Mouse (Mus musculus) gastrocnemius, adult 2 months (tissue): ENCODE measurements around the gene Mon2. TPM values are rescaled to one million over a fixed set of nuclear protein-coding genes. Genes with fewer than 3 reads are reported as not detected.
"Not testable (repeated sequence)": the region's sequence is repeated elsewhere in the genome, so short reads cannot be mapped to it uniquely, and the experiment has no call there.

Experiments used
- DNase-seq: peaks from one replicate; pipeline ENCODE4 v3.0.0; 2022
- H3K27ac ChIP-seq: fragments of 200-600 bp; 2 replicates; pipeline ENCODE4 v1.8.1; 2022; ENCODE audit warnings: mild to moderate bottlenecking
- H3K4me3 ChIP-seq: fragments of 200-600 bp; 2 replicates; pipeline ENCODE4 v1.8.1; 2022; ENCODE audit warnings: mild to moderate bottlenecking, moderate library complexity
- CTCF ChIP-seq: fragments of 200-600 bp; IDR thresholded peaks from 2 replicates; pipeline ENCODE4 v1.8.1; 2022; ENCODE audit warnings: antibody characterized with exemption, mild to moderate bottlenecking, moderate library complexity
- intact Hi-C: fragments of 180-260 bp; cut with DNase I; formaldehyde crosslinking; loops from one replicate; pipeline ENCODE4 v1.15.1; 2025
- total RNA-seq, 2 experiments: library from RNA; stranded (reverse); gene quantifications; 2 replicates each; pipeline ENCODE4 v1.2.3; 2021

The Mon2 gene
- total RNA-seq, 2 experiments from 2014 or later: 36.9 to 50.9 TPM

GRCm38 (mm10) chr10:123055205-123056000 is 20.9 kb downstream of the Mon2 start:
- TF ChIP-seq CTCF: no peak
- no peak for DNase-seq
- intact Hi-C loops: loop anchor here (5.0 kb wide), 1 partner anchor 37 kb away; no protein-coding TSS in a partner anchor
- H3K27ac ChIP-seq: no peak overlapping the region; the same call in 1 of the 2 replicates
- no peak overlapping the region for H3K4me3 ChIP-seq

- TF ChIP-seq CTCF: no peak
- no peak for DNase-seq
- H3K4me3 ChIP-seq: no peak overlapping the region
- intact Hi-C loops: no loop called here
- H3K27ac ChIP-seq: no peak overlapping the region
These were observed 22.7 kb downstream of the Mon2 start for GRCm38 (mm10) chr10:123053557-123053956.

- H3K4me3 ChIP-seq: no peak overlapping the region
- no peak for DNase-seq
- H3K27ac ChIP-seq: peak overlapping the region; percentile 2; the same call in 1 of the 2 replicates
- intact Hi-C loops: no loop called here
- no peak for TF ChIP-seq CTCF
These were observed 24.3 kb downstream of the Mon2 start for GRCm38 (mm10) chr10:123052021-123052420.

- intact Hi-C loops: no loop called here
- DNase-seq: no peak
- Histone ChIP-seq H3K4me3 (no peak overlapping the region), H3K27ac (no peak overlapping the region)
- no peak for TF ChIP-seq CTCF
These were observed 27.6 kb downstream of the Mon2 start for GRCm38 (mm10) chr10:123048730-123049129.

- H3K4me3 ChIP-seq: no peak overlapping the region
- DNase-seq: no peak
- TF ChIP-seq CTCF: peak; percentile 40; the same call in 1 of the 2 replicates
- no peak overlapping the region for H3K27ac ChIP-seq
- intact Hi-C loops: loop anchor here (1.0 kb wide), 1 partner anchor 51 kb away; no protein-coding TSS in a partner anchor
These were observed 36.4 kb downstream of the Mon2 start for GRCm38 (mm10) chr10:123039936-123040335.

- no peak for DNase-seq
- no peak for TF ChIP-seq CTCF
- intact Hi-C loops: no loop called here
- no peak overlapping the region for H3K27ac ChIP-seq
- no peak overlapping the region for H3K4me3 ChIP-seq
These were observed 44.1 kb downstream of the Mon2 start for GRCm38 (mm10) chr10:123032078-123032646.

- no peak for DNase-seq
These were observed 44.9 kb downstream of the Mon2 start for GRCm38 (mm10) chr10:123031449-123031848.

GRCm38 (mm10) chr10:123030589-123030988 is 45.7 kb downstream of the Mon2 start:
- no peak for TF ChIP-seq CTCF
- DNase-seq: no peak
- H3K27ac ChIP-seq: no peak overlapping the region
- intact Hi-C loops: no loop called here
- H3K4me3 ChIP-seq: no peak overlapping the region

More at GRCm38 (mm10) chr10:123031449-123031848, 44.9 kb downstream of the Mon2 start:
- no peak for TF ChIP-seq CTCF
- H3K4me3 ChIP-seq: no peak overlapping the region
- intact Hi-C loops: no loop called here
- no peak overlapping the region for H3K27ac ChIP-seq

- H3K27ac ChIP-seq: no peak overlapping the region
- no peak overlapping the region for H3K4me3 ChIP-seq
- intact Hi-C loops: loop anchor here (10.0 kb wide), 1 partner anchor 66 kb away; no protein-coding TSS in a partner anchor
- DNase-seq: no peak
- no peak for TF ChIP-seq CTCF
These were observed 47.4 kb downstream of the Mon2 start for GRCm38 (mm10) chr10:123028949-123029348.

GRCm38 (mm10) chr10:123026736-123027135 is 49.6 kb downstream of the Mon2 start:
- intact Hi-C loops: loop anchor here (10.0 kb wide), 1 partner anchor 68 kb away; no protein-coding TSS in a partner anchor
- not testable (repeated sequence) for DNase-seq, H3K27ac ChIP-seq, H3K4me3 ChIP-seq

GRCm38 (mm10) chr10:123013435-123013834 is 62.9 kb downstream of the Mon2 start:
- no peak for DNase-seq
- intact Hi-C loops: no loop called here
- H3K27ac ChIP-seq: no peak overlapping the region
- TF ChIP-seq CTCF: no peak
- H3K4me3 ChIP-seq: no peak overlapping the region

GRCm38 (mm10) chr10:123011421-123011820 is 64.9 kb downstream of the Mon2 start:
- intact Hi-C loops: no loop called here
- H3K27ac ChIP-seq: no peak overlapping the region
- no peak overlapping the region for H3K4me3 ChIP-seq
- no peak for DNase-seq
- no peak for TF ChIP-seq CTCF
